Mouse (Mus musculus): ENCODE measurements around the gene Loxl1. TPM values are rescaled to one million over a fixed set of nuclear protein-coding genes. Genes with fewer than 3 reads are reported as not detected.

The Loxl1 gene
- polyA plus RNA-seq, 1 experiment from 2014 or later = 51.5 TPM

- Histone ChIP-seq H3K4me3 (peak overlapping the region; percentile 72), H3K4me1 (peaks cover 59% of the 10 kb centered on the region), H3K4me2 (peak overlapping the region; percentile 86), H3K9me3 (no peaks in the 10 kb centered on the region), H3K36me3 (peaks cover 23% of the 10 kb centered on the region), H3K27me3 (replicated peaks) (no peaks in the 10 kb centered on the region), H3K27ac (replicated peaks) (peak overlapping the region; percentile 91), H3K9ac (peak overlapping the region; percentile 93)
- WGBS = 18% methylated on average over 7 of the region's 7 CpGs
- ATAC-seq (ENCODE audit: extremely low read depth, insufficient number of reproducible peaks, low FRiP score, low TSS enrichment) = no peak
Observed at GRCm38 (mm10) chr9:58248746-58249413, 64.1 kb downstream of the Loxl1 start.

GRCm38 (mm10) chr9:58247064-58247759 is 65.8 kb downstream of the Loxl1 start:
- Histone ChIP-seq H3K4me3 (peak overlapping the region; percentile 43), H3K36me3 (peaks cover 33% of the 10 kb centered on the region), H3K4me1 (peaks cover 72% of the 10 kb centered on the region), H3K27ac (replicated peaks) (peak overlapping the region; percentile 71), H3K9me3 (no peaks in the 10 kb centered on the region), H3K9ac (peak overlapping the region; percentile 81), H3K27me3 (replicated peaks) (no peaks in the 10 kb centered on the region), H3K4me2 (peak overlapping the region; percentile 86)
- ATAC-seq (ENCODE audit: extremely low read depth, insufficient number of reproducible peaks, low FRiP score, low TSS enrichment) = peak; percentile 44; the same call in 1 of the 2 replicates
- 4% methylated on average over 25 of the region's 25 CpGs for WGBS

GRCm38 (mm10) chr9:58246083-58246591 is 66.8 kb downstream of the Loxl1 start:
- Histone ChIP-seq H3K4me3 (no peak overlapping the region), H3K9ac (peak overlapping the region; percentile 50), H3K9me3 (no peaks in the 10 kb centered on the region), H3K27me3 (replicated peaks) (no peaks in the 10 kb centered on the region), H3K27ac (replicated peaks) (no peak overlapping the region), H3K36me3 (peaks cover 33% of the 10 kb centered on the region), H3K4me2 (peak overlapping the region; percentile 12), H3K4me1 (peaks cover 82% of the 10 kb centered on the region)
- ATAC-seq (ENCODE audit: extremely low read depth, insufficient number of reproducible peaks, low FRiP score, low TSS enrichment) = no peak
- 61% methylated on average over 4 of the region's 4 CpGs for WGBS

GRCm38 (mm10) chr9:58243696-58244095 is 69.3 kb downstream of the Loxl1 start:
- H3K4me2 ChIP-seq = no peak overlapping the region
- no peak for ATAC-seq (ENCODE audit: extremely low read depth, insufficient number of reproducible peaks, low FRiP score, low TSS enrichment)
- H3K9ac ChIP-seq = no peak overlapping the region
- peaks cover 39% of the 10 kb centered on the region for H3K36me3 ChIP-seq
- no peak overlapping the region for H3K27ac ChIP-seq (replicated peaks)
- no peaks in the 10 kb centered on the region for H3K9me3 ChIP-seq
- H3K4me3 ChIP-seq = no peak overlapping the region
- 83% methylated on average over 6 of the region's 6 CpGs for WGBS
- peaks cover 68% of the 10 kb centered on the region for H3K4me1 ChIP-seq
- H3K27me3 ChIP-seq (replicated peaks) = no peaks in the 10 kb centered on the region

- H3K27ac ChIP-seq (replicated peaks) = peak overlapping the region; percentile 76
- 67% methylated on average over 5 of the region's 5 CpGs for WGBS
Observed at GRCm38 (mm10) chr9:58242696-58243095, 70.3 kb downstream of the Loxl1 start.

GRCm38 (mm10) chr9:58241780-58242485 is 71.1 kb downstream of the Loxl1 start:
- Histone ChIP-seq H3K4me1 (peaks cover 51% of the 10 kb centered on the region), H3K27ac (replicated peaks) (peak overlapping the region; percentile 76), H3K27me3 (replicated peaks) (no peaks in the 10 kb centered on the region), H3K4me3 (no peak overlapping the region), H3K4me2 (peak overlapping the region; percentile 34), H3K9ac (peak overlapping the region; percentile 55; the same call in 1 of the 2 replicates), H3K9me3 (no peaks in the 10 kb centered on the region), H3K36me3 (peaks cover 42% of the 10 kb centered on the region)
- WGBS = 41% methylated on average over 9 of the region's 9 CpGs
- peak; percentile 42; the same call in 1 of the 2 replicates for ATAC-seq (ENCODE audit: extremely low read depth, insufficient number of reproducible peaks, low FRiP score, low TSS enrichment)

More at GRCm38 (mm10) chr9:58242696-58243095, 70.3 kb downstream of the Loxl1 start:
- ATAC-seq (ENCODE audit: extremely low read depth, insufficient number of reproducible peaks, low FRiP score, low TSS enrichment) = no peak
- Histone ChIP-seq H3K36me3 (peaks cover 39% of the 10 kb centered on the region), H3K9me3 (no peaks in the 10 kb centered on the region), H3K4me2 (no peak overlapping the region), H3K4me1 (peaks cover 58% of the 10 kb centered on the region), H3K27me3 (replicated peaks) (no peaks in the 10 kb centered on the region), H3K9ac (no peak overlapping the region), H3K4me3 (no peak overlapping the region)

Other genes starting within 250 kb of the Loxl1 start
- gene Stra6, start 249.4 kb downstream of the Loxl1 start, polyA plus RNA-seq (2015; fragmentation: Nextera tagmentation; extraction: Ambion mirVana) = 0.78 and 1.8 TPM in 2 replicates
- 0.05 and 0.07 TPM in 2 replicates for gene Ccdc33, start 194.4 kb downstream of the Loxl1 start, polyA plus RNA-seq (2015; fragmentation: Nextera tagmentation; extraction: Ambion mirVana)
- gene Islr, start 108.9 kb downstream of the Loxl1 start, polyA plus RNA-seq (2015; fragmentation: Nextera tagmentation; extraction: Ambion mirVana) = 18.6 and 23.3 TPM in 2 replicates
- gene Islr2, start 108.9 kb downstream of the Loxl1 start, polyA plus RNA-seq (2015; fragmentation: Nextera tagmentation; extraction: Ambion mirVana) = 0.05 and 0.17 TPM in 2 replicates
- 11.9 and 12.9 TPM in 2 replicates for gene Pml, start 63.4 kb downstream of the Loxl1 start, polyA plus RNA-seq (2015; fragmentation: Nextera tagmentation; extraction: Ambion mirVana)
- 25.0 and 25.6 TPM in 2 replicates for gene Stoml1, start 60.0 kb downstream of the Loxl1 start, polyA plus RNA-seq (2015; fragmentation: Nextera tagmentation; extraction: Ambion mirVana)
- not detected in 2 replicates for gene Tbc1d21, start 57.3 kb upstream of the Loxl1 start, polyA plus RNA-seq (2015; fragmentation: Nextera tagmentation; extraction: Ambion mirVana)
- gene Insyn1, start 175.4 kb upstream of the Loxl1 start, polyA plus RNA-seq (2015; fragmentation: Nextera tagmentation; extraction: Ambion mirVana) = 0.74 and 1.1 TPM in 2 replicates
- 32.1 and 34.1 TPM in 2 replicates for gene Cd276, start 242.3 kb upstream of the Loxl1 start, polyA plus RNA-seq (2015; fragmentation: Nextera tagmentation; extraction: Ambion mirVana)